Comparison of ENCODE assay signal across 8 mouse cellular contexts in the genomic region with DNA sequence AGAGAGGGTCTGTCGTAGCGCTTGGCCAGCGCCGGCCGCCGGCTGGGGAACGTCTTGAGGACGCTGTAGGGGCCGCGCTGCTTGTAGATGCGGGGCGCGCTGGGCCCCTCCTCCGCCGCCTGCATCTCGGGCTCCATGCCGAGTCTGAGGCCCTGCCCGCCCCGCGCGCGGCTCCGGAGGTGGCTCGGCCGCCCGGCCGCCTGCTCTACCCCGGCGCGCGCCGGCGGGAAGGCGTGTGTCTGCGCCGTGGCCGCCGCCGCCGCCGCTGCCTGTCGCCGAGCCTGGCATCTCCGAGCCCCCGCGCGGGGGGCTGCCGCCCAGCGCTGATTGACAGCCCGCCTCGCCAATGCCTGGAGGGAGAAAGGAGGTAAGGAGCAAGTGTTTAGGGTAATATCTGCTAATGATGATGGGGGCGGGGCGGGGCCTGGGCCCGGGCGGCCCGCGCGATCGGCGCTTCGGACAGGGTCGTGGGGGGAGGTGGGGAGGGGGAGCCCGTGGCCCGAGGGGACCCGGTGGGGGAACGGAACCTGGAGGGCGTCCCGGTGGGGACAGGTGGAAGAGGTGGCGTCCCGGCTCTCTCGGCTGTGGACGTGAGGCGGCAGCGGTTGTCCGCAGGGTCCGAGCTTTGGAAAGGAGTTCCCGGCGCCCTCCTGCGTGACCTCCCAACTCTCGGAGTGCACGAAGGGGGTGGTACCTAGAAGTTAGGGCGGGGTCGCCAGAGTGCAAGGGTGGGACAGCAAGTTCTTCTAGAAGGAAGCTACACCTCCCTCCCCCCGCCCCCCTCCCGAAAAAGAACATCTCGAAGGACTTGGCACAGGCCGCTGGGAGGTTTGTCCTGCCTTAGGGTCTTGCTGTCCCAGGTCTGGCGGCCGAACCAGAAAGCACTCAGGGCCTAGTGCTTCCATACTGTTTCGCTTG. TPM values are rescaled to one million over a fixed set of nuclear protein-coding genes. Genes with fewer than 3 reads are reported as not detected.
A peak's percentile ranks its signal among the peaks of the same experiment; 100 is the strongest.
DNase-seq lines count a peak whose midpoint lies in the region; ATAC-seq and TF ChIP-seq lines count a peak whose summit lies in the region.

A gene (minus strand): TSS at position 868 of the 918 bp plus-strand sequence.

- peak within 1 kb of the TSS; percentile 63; the same call in 1 of the 2 replicates for H3K27ac ChIP-seq in forebrain, embryonic 14.5 days (ENCODE audit: low read depth, low read length)
- peak within 1 kb of the TSS; percentile 50; the same call in 1 of the 2 replicates for H3K27ac ChIP-seq in lung, embryonic 14.5 days (ENCODE audit: low read depth)
- no peak within 1 kb of the TSS for H3K27ac ChIP-seq in thymus, adult 2 months (ENCODE audit: control insufficient read depth, insufficient read depth, low read length)

- no peak for TF ChIP-seq POLR2A in thymus, adult 2 months (IDR thresholded peaks at IDR 0.05; ENCODE audit: control insufficient read depth, extremely low read depth, insufficient read depth, low read length, poor library complexity)

- peak within 1 kb of the TSS; percentile 78 for H3K9ac ChIP-seq in forebrain, embryonic 14.5 days (ENCODE audit: low read length)
- peak within 1 kb of the TSS; percentile 68 for H3K9ac ChIP-seq in lung, embryonic 14.5 days

- ATAC-seq in forebrain, embryonic 14.5 days, result peak; percentile 83
- ATAC-seq in lung, embryonic 14.5 days (ENCODE audit: insufficient read depth), result peak; percentile 85

- peaks cover 10% of the 10 kb centered on the region for H3K27me3 ChIP-seq in forebrain, embryonic 14.5 days (replicated peaks; ENCODE audit: control insufficient read depth, insufficient read depth, low read length)
- peaks cover 13% of the 10 kb centered on the region for H3K27me3 ChIP-seq in lung, embryonic 14.5 days (ENCODE audit: insufficient read depth, low read length)
- H3K27me3 ChIP-seq in thymus, adult 2 months (ENCODE audit: control insufficient read depth, insufficient read depth, low read length), result peaks cover 18% of the 10 kb centered on the region

- H3K4me2 ChIP-seq in forebrain, embryonic 14.5 days (ENCODE audit: low read length), result peak within 1 kb of the TSS; percentile 69
- peak within 1 kb of the TSS; percentile 82 for H3K4me2 ChIP-seq in lung, embryonic 14.5 days

- no peak for TF ChIP-seq CTCF in lung, embryonic 14.5 days (IDR thresholded peaks at IDR 0.05; ENCODE audit: low read depth)
- TF ChIP-seq CTCF in thymus, adult 2 months (IDR thresholded peaks at IDR 0.05; ENCODE audit: borderline replicate concordance, control insufficient read depth, extremely low read depth, insufficient read depth, low read length, poor library complexity), result no peak

- peak; percentile 39 to 64 for DNase-seq in CD8-positive naive resting alpha-beta T cell, adult 2 months (ENCODE audit: low read depth in 2 of 2, low spot score in 2 of 2)
- peak; percentile 59 for DNase-seq in c-Kit-positive CD71-negative TER-119-negative erythroid progenitor cells, embryonic 14.5 days (ENCODE audit: low read depth)
- DNase-seq in forebrain, embryonic 14.5 days (ENCODE audit: low spot score), result peak; percentile 92
- peak; percentile 55 for DNase-seq in heart, postnatal 25 days (ENCODE audit: low spot score)
- peak; percentile 70 to 74 for DNase-seq in layer of hippocampus, adult 8-10 months (ENCODE audit: low spot score in 2 of 2)
- peak; percentile 87 for DNase-seq in lung, embryonic 14.5 days
- DNase-seq in ovary, adult 18-20 months (ENCODE audit: low spot score), result peak; percentile 76
- peak; percentile 47 for DNase-seq in thymus, adult 2 months

- H3K4me1 ChIP-seq in forebrain, embryonic 14.5 days (ENCODE audit: control insufficient read depth, insufficient read depth, low read length), result no peaks in the 10 kb centered on the region; the same call in 1 of the 2 replicates
- H3K4me1 ChIP-seq in lung, embryonic 14.5 days (ENCODE audit: insufficient read depth), result no peaks in the 10 kb centered on the region
- H3K4me1 ChIP-seq in thymus, adult 2 months (replicated peaks; ENCODE audit: control insufficient read depth, insufficient read depth, low read length), result peaks cover 10% of the 10 kb centered on the region

- H3K36me3 ChIP-seq in forebrain, embryonic 14.5 days (ENCODE audit: control insufficient read depth, insufficient read depth, low read length), result no peaks in the 10 kb centered on the region
- H3K36me3 ChIP-seq in lung, embryonic 14.5 days (ENCODE audit: insufficient read depth), result no peaks in the 10 kb centered on the region
- H3K36me3 ChIP-seq in thymus, adult 2 months (ENCODE audit: control insufficient read depth, insufficient read depth, low read length), result no peaks in the 10 kb centered on the region

- intact Hi-C loops in heart, postnatal 25 days (cut with DNase I), result no loop called here

- H3K4me3 ChIP-seq in forebrain, embryonic 14.5 days (ENCODE audit: low read depth, low read length), result peak within 1 kb of the TSS; percentile 67
- H3K4me3 ChIP-seq in lung, embryonic 14.5 days (ENCODE audit: low read depth, low read length), result peak within 1 kb of the TSS; percentile 68
- peak within 1 kb of the TSS; percentile 59 for H3K4me3 ChIP-seq in thymus, adult 2 months (ENCODE audit: control insufficient read depth, insufficient read depth, low read length)

- WGBS in forebrain, embryonic 14.5 days, result 2% methylated on average over 40 of the region's 90 CpGs
- 2% methylated on average over 63 of the region's 90 CpGs for WGBS in lung, embryonic 14.5 days
- WGBS in thymus, adult 2 months, result 3% methylated on average over 84 of the region's 90 CpGs

- H3K9me3 ChIP-seq in forebrain, embryonic 14.5 days (replicated peaks; ENCODE audit: control insufficient read depth, low read length), result no peaks in the 10 kb centered on the region
- H3K9me3 ChIP-seq in lung, embryonic 14.5 days (ENCODE audit: low read depth, low read length), result no peaks in the 10 kb centered on the region

RNA-seq across cellular contexts. Expression of the gene that starts here (rescaled TPM):
- 5.5 and 7.7 TPM in 2 replicates for polyA plus RNA-seq in forebrain, embryonic 14.5 days (2014; fragmentation: Nextera tagmentation; extraction: Ambion mirVana)
- total RNA-seq in heart, postnatal 25 days (2021), result 1 to 10 TPM; 2.3 TPM
- 10 to 100 TPM in 1 of 4 experiments, 1 to 10 TPM in 3; 8.0 to 10.8 (median 8.8) TPM for total RNA-seq in layer of hippocampus, adult 8-10 months (2022)
- polyA plus RNA-seq in lung, embryonic 14.5 days (2014; fragmentation: Nextera tagmentation; extraction: Ambion mirVana), result 7.7 and 8.1 TPM in 2 replicates
- 0.75 and 0.89 TPM in 2 replicates for polyA plus RNA-seq in thymus, adult 2 months (2012; rRNA removed)

Comparison
In these comparisons a context has a peak if more than half of its experiments do, and no peak if none do; other contexts are left out.
1. Peak in DNase-seq and H3K4me3 ChIP-seq in thymus, adult 2 months; RNA of the gene not detected or under 1 TPM.